Mouse (Mus musculus) brain, embryonic 14.5 days (tissue): Measurements from ENCODE around the gene Pnpt1. TPM values are rescaled to one million over a fixed set of nuclear protein-coding genes. Genes with fewer than 3 reads are reported as not detected.

ENCODE experiments used
- DNase-seq: peaks from one replicate; pipeline ENCODE4 v3.0.0-alpha.2; 2011; ENCODE audit warnings: low read depth
- CTCF ChIP-seq: fragments of 200-500 bp; IDR thresholded peaks from 2 replicates; pipeline ENCODE4 v1.5.1; 2012; ENCODE audit warnings: inconsistent platforms, mild to moderate bottlenecking, moderate library complexity, borderline replicate concordance; ENCODE audit not compliant: insufficient read depth, insufficient read length; ENCODE audit errors: extremely low read depth
- POLR2A ChIP-seq: fragments of 200-500 bp; IDR thresholded peaks from 2 replicates; pipeline ENCODE4 v1.6.1; 2012; ENCODE audit warnings: mild to moderate bottlenecking, inconsistent platforms, borderline replicate concordance; ENCODE audit not compliant: poor library complexity, insufficient read depth, insufficient read length, severe bottlenecking; ENCODE audit errors: extremely low read depth
- polyA plus RNA-seq: library from polyadenylated mRNA; depleted of rRNA; stranded (reverse); fragments of >200 nt; gene quantifications from 2 replicates; pipeline ENCODE4 v1.2.3, GENCODE M21; 2012; rRNA removed

Pnpt1 gene
- polyA plus RNA-seq = 18.4 and 25.8 TPM in 2 replicates

DNA sequence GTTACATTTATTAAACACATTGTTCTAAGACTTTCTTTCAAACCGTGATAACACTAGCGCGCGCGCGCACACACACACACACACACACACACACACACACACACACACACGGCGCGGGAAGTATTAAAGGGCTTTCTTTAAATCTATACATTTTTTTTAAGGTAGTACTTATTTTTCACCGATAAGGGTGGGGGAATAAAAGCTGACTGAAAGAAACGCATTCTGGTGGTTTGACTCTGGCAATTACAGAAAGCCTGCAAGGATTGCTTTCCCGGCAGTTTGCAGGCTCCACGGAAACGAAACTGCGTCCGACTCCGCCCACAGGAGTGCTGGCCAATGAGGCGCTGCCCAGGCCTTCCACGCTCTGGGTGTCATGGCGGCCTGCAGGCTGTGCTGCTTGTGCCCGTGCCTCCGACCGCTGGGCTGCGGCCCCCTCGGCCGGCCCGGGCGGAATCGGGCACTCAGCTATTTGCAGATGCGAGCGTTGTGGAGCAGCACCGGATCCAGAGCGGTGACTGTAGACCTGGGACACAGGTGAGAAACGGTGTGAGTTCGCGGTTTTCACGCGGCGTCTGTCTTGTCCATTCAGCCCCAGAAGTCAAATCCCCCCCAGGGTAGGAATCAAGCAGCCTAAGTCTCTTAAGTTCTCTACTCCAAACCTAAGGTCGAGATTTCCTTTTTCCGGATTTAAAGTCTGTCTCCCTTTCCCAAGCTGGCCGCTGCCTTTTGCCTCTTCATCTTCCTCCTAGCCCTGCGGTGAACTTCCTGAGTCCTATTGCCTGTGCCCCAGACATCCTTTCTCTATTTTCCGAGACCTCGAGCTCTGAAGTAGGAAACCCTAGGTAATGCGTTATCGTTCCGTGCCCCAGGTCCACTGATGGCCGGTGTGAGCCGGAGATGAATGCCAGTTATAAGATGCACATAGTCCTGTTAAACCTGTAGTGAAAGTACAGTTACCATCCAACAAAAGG is at the start of gene Pnpt1:
Gene Pnpt1 (plus strand): TSS at position 360 of the 971 bp plus-strand sequence.
- TF ChIP-seq CTCF (no peak), POLR2A (peak; percentile 73)
- DNase-seq = peak; percentile 98

DNA sequence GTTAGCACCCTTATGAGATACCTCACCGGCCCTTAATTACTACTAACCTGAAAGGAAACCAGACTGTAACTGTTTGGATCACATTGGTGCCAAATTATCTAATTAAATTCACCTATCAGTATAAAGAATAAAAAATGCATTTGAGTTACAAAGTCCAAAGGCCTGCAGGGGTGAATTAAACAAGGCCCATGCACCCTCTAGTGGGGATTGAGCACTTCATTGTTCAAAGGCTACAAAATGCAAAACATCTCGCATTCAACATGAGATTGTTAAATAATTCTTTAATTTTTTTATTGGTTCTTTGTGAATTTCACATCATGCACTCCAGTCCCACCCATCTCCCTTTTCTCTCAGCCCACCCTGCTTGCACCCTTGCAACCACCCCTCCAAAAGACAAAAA is 38.1 kb upstream of the Pnpt1 start:
- TF ChIP-seq CTCF = no peak
- TF ChIP-seq POLR2A = no peak
- DNase-seq = no peak

DNA sequence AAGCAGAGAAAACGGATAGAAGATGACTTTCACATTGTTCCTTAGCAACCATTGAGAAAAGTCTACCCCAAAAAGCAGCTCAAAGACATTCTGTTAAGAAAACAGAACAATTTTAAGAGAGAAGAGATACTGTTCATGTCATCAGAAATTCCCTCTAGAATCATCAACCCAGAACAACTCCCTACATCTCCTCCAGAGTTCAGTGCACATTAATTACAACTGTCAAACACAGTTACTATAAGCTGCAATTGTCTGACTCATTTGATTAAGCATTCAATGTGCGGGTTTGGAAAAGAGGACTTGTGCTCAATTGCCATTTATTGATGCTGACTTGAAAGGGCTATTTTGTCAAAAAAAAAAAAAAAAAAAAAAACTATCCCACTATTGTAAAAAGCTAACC is 31.6 kb upstream of the Pnpt1 start:
- no peak for DNase-seq
- TF ChIP-seq POLR2A (no peak), CTCF (no peak)

DNA sequence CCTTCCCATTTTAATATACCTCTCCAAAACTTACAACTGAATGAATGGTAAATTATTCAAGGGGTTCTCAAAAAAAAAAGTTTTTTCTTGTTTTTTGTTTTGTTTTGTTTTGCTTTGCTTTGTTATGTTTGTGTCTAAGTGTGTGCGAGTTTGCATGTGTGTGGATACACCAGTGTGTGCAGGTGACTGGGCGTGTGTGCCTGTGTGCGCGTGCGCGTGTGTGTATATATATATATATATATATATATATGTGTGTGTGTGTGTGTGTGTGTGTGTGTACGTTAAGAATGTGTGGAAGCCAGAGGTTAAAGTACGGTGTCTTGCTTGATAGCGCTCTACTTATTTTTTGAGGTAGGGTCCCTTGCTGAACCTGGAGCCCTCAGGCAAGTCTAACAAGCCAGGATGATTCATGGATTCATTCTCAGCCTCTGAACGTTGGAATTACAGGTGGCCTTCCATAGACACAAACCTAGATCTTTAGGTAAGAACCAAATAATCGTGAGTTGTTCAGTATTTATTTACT is 621 bp upstream of the Pnpt1 start:
- TF ChIP-seq POLR2A (no peak), CTCF (no peak)
- no peak for DNase-seq

DNA sequence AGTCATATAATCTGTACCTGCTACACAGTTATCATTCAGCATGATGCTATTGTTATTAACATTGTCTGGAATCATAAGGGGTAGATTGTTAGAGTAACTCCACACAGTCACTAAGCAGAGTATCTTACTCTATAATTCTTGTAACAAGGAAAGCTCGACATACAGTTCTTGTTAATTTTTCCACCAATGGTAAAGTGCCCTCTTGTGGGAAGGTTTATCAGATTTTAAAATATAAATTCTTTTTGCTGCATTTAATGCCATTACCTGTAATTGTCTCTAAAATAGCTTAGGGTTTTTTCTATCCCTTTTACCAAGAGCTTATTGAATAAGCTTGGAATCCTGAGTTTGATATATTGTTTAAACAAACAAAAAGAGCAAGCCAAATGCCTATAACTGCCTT is 10.1 kb downstream of the Pnpt1 start:
- peak; percentile 24 for DNase-seq
- TF ChIP-seq CTCF (no peak), POLR2A (no peak)

DNA sequence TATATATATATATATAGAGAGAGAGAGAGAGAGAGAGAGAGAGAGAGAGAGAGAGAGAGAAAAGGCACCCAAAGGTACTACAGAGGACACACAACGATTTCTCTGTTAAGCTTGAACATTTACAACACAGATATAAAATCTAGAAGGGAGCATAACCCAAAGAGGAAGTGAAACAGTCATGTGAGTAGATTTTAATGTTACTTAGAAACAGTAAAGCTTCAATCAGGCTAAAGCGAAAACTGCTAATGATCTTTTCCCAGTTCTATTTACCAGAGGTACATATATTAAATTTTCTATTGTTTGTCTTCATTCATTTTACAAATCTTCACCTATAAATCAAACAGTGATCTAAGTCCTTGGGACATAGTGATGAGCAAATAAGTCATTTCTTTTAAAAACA is 18.4 kb downstream of the Pnpt1 start:
- TF ChIP-seq CTCF (no peak), POLR2A (no peak)
- no peak for DNase-seq

DNA sequence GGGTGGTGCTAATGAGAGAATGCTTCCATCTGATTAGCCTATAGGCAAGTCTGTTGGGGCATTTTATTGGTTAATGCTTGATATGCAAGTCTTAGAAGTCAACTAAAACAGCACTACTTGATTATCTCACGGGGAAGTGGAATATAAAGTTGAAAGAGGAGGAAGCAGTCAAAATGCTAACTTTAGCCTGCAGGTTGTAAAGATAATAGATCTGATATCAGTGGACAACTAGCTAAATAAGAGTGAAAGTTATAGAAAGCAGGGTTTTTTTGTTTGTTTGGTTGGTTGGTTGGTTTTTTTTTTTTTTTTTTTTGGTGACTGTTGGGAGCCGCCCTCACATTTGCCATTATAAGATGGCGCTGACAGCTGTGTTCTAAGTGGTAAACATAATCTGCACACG is 33.0 kb downstream of the Pnpt1 start:
- no peak for TF ChIP-seq POLR2A
- no peak for TF ChIP-seq CTCF
- no peak for DNase-seq

DNA sequence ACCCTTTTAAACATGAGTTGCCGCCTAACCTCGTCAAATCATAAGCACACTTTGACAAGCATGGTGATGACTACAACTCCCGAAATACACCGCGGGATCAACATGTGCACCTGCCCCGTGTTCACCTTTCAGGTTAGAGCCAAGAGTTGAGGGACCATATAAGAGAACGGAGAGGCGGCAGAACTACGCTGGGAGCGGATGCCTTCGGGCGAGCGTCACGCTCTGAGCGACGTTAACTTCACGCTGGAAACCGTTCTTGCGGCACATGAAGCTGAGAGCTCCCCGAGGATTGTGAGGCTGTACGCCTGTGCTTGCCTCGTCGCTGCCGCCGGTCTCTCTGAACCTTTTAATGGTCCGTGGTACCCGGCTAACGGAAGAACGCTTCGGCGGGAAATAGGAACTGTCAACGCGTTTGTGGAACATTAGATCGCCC is 41.4 kb downstream of the Pnpt1 start:
- TF ChIP-seq POLR2A (no peak), CTCF (no peak)
- peak; percentile 78 for DNase-seq

DNA sequence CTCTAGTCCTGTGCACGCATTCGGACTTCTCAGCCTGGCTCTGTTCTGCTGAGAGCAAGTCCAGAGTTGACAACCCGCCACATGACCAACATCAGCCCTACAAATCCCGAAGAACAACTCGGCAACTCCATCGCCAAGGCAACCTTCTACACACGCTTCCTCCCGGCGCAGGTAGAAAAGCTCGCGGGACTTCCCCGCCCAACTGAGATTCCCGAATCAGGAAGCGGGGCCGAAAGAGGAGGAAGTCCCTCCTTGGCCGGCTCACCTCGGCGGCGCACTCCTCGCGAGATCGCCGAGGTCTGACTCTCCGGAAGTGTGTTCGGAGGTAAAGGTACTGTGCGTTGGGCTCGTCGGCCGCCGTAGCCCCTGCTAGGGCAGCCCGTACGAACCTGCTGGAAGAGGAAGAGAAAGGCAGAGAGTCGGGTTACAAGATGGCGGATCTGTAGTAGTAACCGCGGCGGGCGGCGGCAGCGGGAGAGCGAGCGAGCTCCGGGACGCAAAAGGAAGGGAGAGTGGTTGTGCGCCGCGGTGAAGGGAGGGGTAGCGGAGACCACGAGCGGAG is 42.1 kb downstream of the Pnpt1 start, which contains the start of gene Ppp4r3b:
Gene Ppp4r3b (plus strand): TSS at position 328 of the 562 bp plus-strand sequence.
- TF ChIP-seq CTCF = no peak
- TF ChIP-seq POLR2A = peak; percentile 61; the same call in 1 of the 2 replicates
- DNase-seq = peak; percentile 100

DNA sequence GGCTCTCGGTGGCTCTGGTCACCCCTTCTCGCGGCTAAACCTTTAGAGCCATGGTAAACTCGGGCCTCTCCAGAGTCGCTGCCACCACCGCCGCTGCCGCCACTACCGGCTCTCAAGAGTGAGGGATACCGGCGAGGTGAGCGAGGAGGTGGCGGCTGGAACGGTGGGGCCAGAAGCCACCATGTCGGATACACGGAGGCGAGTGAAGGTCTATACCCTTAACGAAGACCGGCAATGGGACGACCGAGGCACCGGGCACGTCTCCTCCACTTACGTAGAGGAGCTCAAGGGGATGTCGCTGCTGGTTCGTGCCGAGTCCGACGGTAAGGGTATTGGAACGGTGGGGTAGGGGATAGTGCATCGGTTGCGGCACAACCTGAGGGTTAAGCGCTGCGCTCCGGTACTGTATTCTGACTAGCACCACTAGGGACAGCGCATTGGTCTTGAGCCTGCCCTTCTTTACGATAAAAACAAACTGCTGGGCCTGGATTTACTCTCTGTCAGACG is 42.6 kb downstream of the Pnpt1 start:
- TF ChIP-seq CTCF = peak; percentile 61
- TF ChIP-seq POLR2A = no peak
- peak; percentile 80 for DNase-seq

DNA sequence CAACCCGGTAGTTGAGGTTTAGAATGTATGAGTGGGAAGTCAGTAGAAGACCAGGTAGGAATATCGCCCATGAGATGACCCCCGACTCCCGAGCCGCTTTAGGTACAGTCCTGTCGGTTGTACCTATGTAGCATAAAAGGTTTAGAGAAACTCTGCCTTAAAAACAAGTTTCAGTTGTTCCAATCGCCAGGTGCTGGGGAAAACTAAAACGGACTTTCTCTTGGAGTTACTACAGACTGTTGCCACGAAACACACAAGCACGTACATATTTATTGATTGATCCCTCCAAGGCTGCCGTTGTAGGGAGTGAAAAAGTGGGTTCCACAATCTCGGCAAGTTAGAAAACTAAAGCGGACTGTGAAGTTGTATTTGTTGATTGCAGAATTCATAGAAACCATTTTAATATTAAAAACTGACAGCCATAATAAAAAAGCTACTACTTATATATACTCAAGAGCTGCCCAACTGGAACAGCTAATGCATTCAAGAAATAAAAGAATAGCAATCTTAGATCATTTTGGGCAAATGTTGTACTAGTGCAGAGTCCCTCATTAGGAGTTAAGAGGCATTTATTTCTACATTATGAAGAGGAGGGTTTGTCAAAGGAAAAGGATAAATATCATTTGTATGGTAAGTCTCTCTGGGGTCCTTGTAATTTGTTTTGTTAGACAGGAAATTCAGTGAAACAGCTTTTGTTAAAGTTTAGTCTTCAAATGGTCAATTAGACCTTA is 43.3 kb downstream of the Pnpt1 start:
- DNase-seq = peak; percentile 20
- no peak for TF ChIP-seq POLR2A
- TF ChIP-seq CTCF = no peak

DNA sequence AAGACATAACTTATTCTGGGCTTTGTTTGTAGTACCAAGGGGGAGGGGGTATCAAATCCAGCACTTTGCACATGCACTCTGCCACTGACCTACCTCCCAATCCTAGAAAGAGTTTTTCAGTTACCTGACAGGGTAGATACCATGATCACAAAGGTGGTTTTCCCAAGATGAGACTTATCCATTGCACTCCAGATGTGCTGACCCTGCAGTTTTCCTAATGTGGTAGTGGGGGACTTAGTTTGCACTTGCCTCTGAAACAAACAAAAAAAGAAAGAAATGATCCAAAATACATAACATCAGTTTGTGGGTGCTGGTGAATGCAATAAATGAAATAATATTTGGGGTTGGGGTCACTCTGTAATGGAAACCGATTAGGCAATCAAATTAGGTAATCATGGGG is 48.8 kb downstream of the Pnpt1 start:
- DNase-seq = no peak
- TF ChIP-seq POLR2A (no peak), CTCF (no peak)
